Mouse (Mus musculus): ENCODE measurements around the gene Inhba. TPM values are rescaled to one million over a fixed set of nuclear protein-coding genes. Genes with fewer than 3 reads are reported as not detected.
A peak's percentile ranks its signal among the peaks of the same experiment; 100 is the strongest.

The Inhba gene
- polyA plus RNA-seq, 1 experiment from 2014 or later: 4.2 TPM

DNA sequence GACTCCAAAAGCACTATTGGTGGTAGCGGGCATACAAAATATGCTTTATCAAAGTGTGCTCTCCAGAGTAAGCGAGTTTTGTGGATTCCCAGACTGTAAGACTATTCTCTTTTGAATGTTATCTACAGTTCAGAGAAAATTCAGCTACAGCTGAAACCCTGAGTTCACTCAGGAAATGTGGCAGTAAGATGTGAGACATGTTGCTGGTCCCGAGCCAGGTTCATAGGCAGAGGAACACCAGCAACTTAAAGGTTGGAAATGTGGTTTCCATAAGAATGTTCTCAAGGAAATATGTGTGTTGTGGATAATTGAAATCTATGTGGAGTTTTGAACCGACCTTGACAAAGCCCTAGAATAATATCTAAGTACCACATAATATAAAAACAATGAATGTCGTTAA lies 65.6 kb downstream of the Inhba start:
- Histone ChIP-seq H3K4me1 (replicated peaks; ENCODE audit: control insufficient read depth, insufficient read depth, low read length) (0 out of 2 replicates have a peak, but pooled peaks cover 6% of the 10 kb centered on the region), H3K27ac (ENCODE audit: low read length) (no peak overlapping the region), H3K9me3 (ENCODE audit: control insufficient read depth, low read length) (no peaks in the 10 kb centered on the region), H3K36me3 (ENCODE audit: control insufficient read depth, insufficient read depth, low read length) (no peaks in the 10 kb centered on the region), H3K27me3 (ENCODE audit: control insufficient read depth, insufficient read depth, low read depth, low read length) (no peaks in the 10 kb centered on the region), H3K4me3 (ENCODE audit: low read length) (no peak overlapping the region), H3K4me2 (ENCODE audit: low read depth, low read length) (no peak overlapping the region), H3K9ac (ENCODE audit: low read length) (no peak overlapping the region)
- WGBS: 41% methylated on average over 5 of the region's 5 CpGs
- ATAC-seq (ENCODE audit: low read depth): no peak

DNA sequence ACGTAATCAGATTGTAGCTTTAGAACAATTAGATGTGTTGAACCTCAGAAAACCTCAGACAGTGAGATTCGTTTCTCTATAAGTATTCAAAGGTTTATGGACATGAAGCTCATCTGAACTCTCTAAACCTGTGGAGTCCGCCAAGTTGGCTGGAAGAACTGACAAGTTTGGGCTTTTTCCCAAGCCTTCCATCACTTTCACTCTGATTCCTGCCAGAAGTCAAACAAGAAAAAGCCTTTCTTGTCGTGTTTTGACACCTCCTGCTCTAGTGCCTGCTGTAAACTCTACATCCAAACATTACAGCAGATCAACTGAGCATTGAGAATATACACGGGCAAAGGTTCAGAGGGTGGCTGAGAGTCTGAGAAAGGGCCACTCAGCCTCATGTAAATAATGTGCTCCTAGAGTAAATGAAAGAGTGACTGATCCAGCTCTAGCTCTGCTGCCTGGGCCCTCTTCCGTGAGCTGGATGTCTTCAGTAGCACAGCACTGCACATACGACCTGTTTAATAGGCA lies 66.6 kb downstream of the Inhba start:
- no peak overlapping the region for H3K9ac ChIP-seq (ENCODE audit: low read length)
- no peak overlapping the region for H3K4me2 ChIP-seq (ENCODE audit: low read depth, low read length)
- H3K36me3 ChIP-seq (ENCODE audit: control insufficient read depth, insufficient read depth, low read length): no peaks in the 10 kb centered on the region
- H3K27me3 ChIP-seq (ENCODE audit: control insufficient read depth, insufficient read depth, low read depth, low read length): no peaks in the 10 kb centered on the region
- peak; percentile 66 for ATAC-seq (ENCODE audit: low read depth)
- H3K4me3 ChIP-seq (ENCODE audit: low read length): no peak overlapping the region
- no peak overlapping the region for H3K27ac ChIP-seq (ENCODE audit: low read length)
- H3K9me3 ChIP-seq (ENCODE audit: control insufficient read depth, low read length): no peaks in the 10 kb centered on the region
- 0 out of 2 replicates have a peak, but pooled peaks cover 6% of the 10 kb centered on the region for H3K4me1 ChIP-seq (replicated peaks; ENCODE audit: control insufficient read depth, insufficient read depth, low read length)
- 30% methylated on average over 7 of the region's 7 CpGs for WGBS

DNA sequence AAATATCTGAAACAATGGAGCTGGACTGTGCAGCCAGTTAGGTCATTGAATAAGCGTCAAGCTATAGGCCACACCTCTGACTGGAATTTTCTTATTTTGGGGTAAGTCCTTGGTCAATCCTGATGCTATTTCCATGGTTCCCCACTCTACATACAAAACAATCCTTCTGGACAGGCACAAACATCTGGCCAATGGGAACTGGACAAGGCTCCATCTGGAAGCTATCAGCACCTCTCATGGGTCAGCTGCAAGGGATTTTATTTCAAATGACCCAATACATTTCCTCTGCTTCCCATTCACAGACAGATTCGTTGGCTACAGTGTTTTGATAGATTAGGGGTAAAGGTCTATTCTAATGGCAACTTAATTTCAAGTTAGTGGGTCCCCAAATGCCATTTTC lies 68.6 kb downstream of the Inhba start:
- WGBS: 50% methylated on average over 2 of the region's 2 CpGs
- Histone ChIP-seq H3K27ac (ENCODE audit: low read length) (no peak overlapping the region), H3K27me3 (ENCODE audit: control insufficient read depth, insufficient read depth, low read depth, low read length) (no peaks in the 10 kb centered on the region), H3K4me3 (ENCODE audit: low read length) (no peak overlapping the region), H3K4me1 (replicated peaks; ENCODE audit: control insufficient read depth, insufficient read depth, low read length) (0 out of 2 replicates have a peak, but pooled peaks cover 6% of the 10 kb centered on the region), H3K9me3 (ENCODE audit: control insufficient read depth, low read length) (no peaks in the 10 kb centered on the region), H3K36me3 (ENCODE audit: control insufficient read depth, insufficient read depth, low read length) (no peaks in the 10 kb centered on the region), H3K9ac (ENCODE audit: low read length) (no peak overlapping the region), H3K4me2 (ENCODE audit: low read depth, low read length) (no peak overlapping the region)
- ATAC-seq (ENCODE audit: low read depth): no peak

All from lung, embryonic 16.5 days (tissue).